Mouse (Mus musculus) layer of hippocampus, postnatal 14 days (tissue): ENCODE measurements around the gene Pno1. TPM values are rescaled to one million over a fixed set of nuclear protein-coding genes. Genes with fewer than 3 reads are reported as not detected.
"Not testable (repeated sequence)": the region's sequence is repeated elsewhere in the genome, so short reads cannot be mapped to it uniquely, and the experiment has no call there.

ENCODE experiments used
- DNase-seq, 2 experiments: peaks; one replicate each; pipeline ENCODE4 v3.0.0; 2021 to 2022; ENCODE audit warnings: low spot score in 2 of 2, mixed read lengths in 1 of 2
- long read RNA-seq, 2 experiments: library from polyadenylated mRNA; stranded (forward); transcript quantifications; one replicate each; pipeline ENCODE4 v2.0.0; 2021
- total RNA-seq, 2 experiments: library from RNA; stranded (reverse); gene quantifications; 2 replicates each; pipeline ENCODE4 v1.2.3; 2021

Gene Pno1
- 10 to 100 TPM; 26.1 to 31.7 TPM for total RNA-seq
- long read RNA-seq, experiment 1, transcript Pno1-201 (7 exons, 1,544 nt) = major isoform, 36 of 38 reads
- long read RNA-seq, experiment 1, partial matches to known transcripts = 2 of 38 reads
- long read RNA-seq, experiment 1, other reads (novel, unspliced or antisense) = 0 of 38 reads
- long read RNA-seq, experiment 2, transcript Pno1-201 (7 exons, 1,544 nt) = major isoform, 60 of 60 reads
- long read RNA-seq, experiment 2, partial matches to known transcripts = 0 of 60 reads
- long read RNA-seq, experiment 2, other reads (novel, unspliced or antisense) = 0 of 60 reads

DNA sequence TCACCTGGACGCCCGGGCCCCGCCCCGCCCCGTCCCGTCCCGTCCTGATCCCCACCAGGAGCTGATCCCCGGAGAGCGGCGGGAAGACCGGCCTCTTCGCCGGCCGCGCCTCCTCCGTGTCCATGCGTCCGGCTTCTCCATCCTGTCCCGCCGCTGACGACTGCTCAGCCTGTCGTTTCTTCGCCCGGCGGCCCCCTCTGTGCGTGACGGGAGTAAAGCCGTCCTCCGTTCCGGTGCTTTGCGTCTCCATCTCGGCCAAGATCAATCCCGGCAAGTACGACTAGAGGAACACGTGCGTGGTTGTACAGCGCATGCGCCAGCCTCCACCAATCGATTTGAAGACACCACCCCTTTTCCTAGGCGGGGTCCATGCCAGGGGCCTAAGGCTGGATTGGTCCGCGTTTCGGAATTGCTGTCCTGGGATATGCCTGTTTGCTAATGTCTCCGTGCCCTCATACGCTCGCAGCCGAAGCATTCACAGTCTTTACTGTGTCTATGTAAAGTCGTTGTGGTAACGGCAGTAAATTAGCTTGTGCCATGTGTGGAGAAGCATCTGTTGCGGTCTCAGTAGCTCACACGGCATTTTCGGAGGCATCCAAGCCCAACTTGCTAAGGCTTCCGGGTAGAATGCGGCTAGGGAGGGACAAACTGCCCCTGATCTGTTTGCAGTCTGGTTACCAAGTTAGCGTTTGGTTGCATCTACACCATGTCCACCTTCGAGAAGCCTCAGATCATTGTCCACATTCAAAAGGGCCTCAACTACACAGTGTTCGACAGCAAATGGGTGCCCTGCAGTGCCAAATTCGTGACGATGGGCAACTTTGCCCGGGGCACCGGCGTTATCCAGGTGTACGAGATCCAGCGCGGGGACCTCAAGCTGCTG is at the start of gene Pno1:
TSS of gene Pno1 (minus strand) at position 311 of the 883 bp plus-strand sequence.
- peak; percentile 98 for DNase-seq

DNA sequence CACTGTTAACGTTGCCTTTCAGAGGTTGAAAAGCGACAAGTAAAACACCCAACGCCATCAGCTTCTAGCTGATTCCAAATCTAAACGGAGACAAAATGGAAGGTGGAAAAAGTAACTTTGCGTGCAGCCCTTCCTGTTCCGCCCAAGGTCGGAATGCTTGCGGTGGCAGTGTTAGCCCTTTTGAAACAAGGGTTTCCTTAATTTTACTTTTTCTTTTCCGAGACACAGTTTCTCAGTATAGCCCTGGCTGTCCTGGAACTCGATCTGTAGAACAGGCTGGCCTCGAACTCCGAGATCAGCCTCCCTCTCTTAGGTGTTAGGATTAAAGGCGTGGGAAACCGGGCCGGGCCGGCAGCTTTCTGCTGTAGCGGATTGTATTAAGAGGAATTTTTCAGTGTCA is 46.5 kb upstream of the Pno1 start:
- DNase-seq = no peak

DNA sequence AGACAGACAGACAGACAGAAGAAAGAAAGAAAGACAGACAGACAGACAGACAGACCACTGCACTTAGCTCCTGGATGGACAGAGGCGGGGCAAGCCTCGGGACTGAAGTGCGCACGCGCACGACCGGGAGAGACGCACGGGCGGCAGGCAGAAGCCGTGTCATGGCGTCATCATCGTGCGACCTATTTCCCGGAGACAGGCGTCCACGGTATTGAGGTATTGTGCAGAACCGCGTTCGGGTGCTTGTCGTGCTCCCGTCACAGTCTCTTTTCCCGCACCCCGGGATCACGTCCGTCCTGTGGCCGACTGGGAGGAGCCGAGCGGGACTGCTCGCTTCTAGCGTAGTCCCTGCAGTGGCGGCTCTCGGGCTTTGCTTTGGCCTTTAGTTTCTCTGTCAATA is 46.1 kb upstream of the Pno1 start, which contains the start of gene C1d:
TSS of gene C1d (plus strand) at position 137 of the 400 bp plus-strand sequence.
- peak; percentile 95 to 97 for DNase-seq

DNA sequence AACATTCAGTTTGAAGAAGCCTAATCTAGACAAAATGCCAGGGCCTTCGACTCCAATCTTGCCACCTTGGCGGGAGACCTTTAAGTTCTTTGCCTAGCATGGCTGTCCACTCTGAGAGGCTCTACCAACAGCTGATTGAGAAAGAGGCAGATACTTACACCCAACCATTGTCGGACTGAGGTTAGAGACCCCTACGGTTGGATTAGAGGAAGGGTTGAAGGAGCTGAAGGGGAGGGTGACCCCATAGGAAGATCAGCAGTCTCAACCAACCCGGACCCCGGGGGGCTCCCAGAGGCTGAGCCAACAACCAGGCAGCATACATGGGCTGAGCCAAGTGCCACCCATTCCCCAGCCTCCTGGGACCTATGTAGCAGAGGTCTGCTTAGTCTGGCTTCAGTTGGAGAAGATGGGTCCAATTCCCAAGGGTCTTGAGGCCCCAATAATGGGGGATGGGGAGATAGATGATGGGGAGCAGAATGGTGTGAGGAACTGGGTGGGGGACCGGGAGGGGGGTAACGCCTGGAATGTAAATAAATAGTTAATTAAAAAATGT is 45.5 kb upstream of the Pno1 start:
- DNase-seq = no peak

DNA sequence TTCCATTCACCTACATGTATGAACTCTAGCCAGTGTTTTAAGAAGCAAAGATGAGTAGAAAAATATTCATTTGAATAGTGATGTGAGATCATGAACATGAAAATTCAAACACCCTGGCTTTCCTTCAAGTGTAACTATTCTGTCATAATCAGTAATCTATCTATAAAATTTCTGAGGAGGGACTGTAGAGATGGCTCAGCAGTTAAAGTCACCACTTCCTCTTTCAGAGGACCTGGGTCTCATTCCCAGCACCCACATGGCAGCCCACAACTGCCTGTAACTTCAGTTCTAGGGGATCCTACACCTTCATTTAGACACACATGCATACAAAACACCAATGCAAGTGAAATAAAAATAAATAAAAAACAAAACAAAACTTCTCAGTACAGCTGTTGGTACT is 37.3 kb upstream of the Pno1 start:
- no peak for DNase-seq

DNA sequence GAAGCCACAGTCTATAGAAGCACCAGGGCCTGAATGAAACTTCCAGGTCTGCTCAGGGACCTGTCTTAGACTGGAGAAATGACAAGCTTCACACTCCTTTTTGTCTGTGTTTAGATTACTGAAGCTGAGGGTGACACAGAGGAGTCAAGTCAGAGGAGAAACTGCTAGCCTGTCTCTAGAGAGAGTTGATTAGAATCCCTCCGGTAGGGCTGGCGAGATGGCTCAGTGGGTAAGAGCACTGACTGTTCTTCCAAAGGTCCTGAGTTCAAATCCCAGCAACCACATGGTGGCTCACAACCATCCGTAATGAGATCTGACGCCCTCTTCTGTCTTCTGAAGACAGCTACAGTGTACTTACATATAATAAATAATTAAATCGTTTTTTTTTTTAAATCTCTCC is 27.2 kb upstream of the Pno1 start:
- not testable (repeated sequence) for DNase-seq

DNA sequence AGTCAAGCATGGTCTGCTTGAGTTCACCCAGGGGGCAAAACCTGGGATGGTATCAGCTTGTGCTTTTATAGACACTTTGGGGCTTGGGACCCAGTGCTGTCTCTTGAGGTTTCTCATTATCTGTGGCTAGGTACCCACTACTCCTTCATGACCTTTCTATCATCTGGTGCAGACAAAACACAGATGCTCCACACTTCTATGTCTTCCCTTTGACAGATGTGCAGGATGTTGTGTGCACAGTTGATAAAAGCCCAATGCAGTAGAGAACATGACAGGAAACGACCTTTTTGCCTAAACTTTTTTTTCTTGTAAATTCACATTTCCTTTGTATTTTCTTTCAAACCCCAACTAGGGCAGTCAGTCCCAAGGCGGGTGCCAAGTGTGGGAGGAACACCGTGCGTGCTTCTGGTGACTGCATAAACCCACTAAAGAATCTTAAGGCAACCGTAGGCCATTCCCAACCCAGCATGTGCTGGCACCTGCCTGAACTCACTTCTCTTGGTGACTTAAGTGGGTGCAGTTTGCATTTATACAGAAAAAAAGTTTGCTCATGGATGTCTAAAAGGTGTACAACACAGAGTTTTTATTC is 25.2 kb upstream of the Pno1 start:
- no peak for DNase-seq

DNA sequence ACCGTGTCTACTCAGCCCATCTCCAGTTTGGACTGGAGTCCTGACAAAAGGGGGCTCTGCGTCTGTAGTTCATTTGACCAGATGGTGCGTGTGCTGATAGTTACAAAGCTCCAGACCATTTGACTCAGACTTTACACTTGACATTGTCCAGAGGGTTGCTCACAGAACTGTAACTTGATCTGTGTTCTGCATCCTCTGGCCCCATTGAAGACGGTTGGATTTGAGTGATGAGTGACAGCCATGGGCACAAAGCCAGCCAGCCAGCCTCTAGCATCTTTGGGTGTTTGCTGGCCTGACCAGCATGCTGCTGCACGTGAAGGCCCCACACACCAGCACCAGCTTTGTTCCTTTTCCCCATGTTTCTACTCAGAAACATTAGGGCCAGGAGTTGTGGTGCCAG is 21.4 kb upstream of the Pno1 start:
- DNase-seq = no peak

DNA sequence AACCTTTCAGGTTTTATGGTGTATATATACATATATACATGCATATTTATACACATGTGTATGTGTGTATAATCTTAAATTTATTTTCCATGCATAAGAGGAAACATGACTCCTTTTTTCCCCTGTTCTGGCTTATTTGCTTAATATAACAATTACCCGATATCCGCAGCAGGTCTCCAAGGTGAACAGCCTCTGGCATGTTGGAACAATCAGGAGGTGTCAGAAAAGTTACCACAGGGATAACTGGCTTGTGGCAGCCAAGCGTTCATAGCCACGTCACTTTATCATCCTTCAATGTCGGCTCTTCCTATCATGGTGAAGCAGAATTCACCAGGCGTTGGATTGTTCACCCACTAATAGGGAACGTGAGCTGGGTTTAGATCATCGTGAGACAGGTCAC is 9.8 kb upstream of the Pno1 start:
- DNase-seq = no peak

DNA sequence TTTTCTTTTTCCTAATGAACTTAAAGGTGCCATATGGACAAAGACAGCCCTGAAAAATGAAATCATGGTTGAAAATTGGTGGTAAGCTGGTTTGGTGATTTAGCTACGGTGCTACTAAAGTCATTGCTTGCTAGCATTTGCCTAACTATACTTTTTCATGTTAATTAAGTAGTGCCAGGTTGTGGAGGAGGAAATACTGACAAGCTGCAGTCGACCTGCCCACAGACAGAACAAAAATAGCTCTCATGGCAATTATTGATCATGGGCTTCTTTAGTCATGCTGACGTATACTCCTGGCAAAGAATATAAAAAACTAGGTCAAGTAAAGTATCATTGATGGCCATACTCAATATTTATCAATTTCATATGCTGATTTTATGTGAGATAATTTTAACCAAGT is 4.1 kb upstream of the Pno1 start:
- DNase-seq = no peak

DNA sequence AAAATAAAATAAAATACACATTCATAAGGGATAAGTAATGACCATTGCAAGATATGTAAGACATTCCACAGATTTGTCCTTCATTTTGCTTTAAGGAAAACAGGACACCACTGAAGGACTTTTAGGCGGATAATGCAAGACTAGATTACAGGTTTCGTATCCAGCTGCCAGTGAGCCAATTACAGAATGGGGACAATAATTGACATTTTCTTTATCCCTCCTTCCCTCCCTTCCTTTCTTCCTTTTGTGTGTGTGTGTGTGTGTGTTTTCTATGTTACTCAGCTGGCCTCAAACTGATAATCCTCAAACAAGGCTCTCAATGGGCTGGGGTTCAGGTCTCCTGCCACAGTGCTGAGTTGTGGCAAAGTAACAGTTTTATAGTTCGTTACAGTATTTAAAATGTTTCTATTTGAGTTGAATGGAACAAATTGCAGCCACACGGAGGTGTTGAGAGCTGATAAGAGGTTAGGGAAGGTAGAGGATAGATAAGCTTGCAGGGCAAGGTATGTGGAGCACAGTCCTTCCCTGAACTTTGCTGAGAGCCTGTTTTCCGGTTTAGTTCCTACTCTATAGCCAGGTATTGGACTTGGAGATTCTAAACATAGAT is 1.6 kb upstream of the Pno1 start:
- DNase-seq = no peak

DNA sequence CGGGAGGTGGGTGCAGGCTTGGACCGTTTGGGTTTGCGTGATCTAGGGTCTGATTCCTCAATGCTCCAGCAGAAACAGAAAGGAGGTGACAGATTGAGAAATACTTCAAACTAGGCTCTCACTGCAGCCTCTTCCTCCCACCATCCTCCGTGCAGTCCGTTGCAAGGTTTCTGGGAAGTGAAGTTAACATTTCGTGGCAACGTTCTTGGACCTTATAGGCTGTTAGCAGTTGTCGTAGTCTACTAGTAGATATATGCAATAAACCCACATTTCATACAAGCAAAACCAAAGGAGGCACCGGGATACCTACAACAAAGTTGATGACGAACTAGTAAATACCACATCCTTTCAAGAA is 750 bp upstream of the Pno1 start:
- no peak for DNase-seq

DNA sequence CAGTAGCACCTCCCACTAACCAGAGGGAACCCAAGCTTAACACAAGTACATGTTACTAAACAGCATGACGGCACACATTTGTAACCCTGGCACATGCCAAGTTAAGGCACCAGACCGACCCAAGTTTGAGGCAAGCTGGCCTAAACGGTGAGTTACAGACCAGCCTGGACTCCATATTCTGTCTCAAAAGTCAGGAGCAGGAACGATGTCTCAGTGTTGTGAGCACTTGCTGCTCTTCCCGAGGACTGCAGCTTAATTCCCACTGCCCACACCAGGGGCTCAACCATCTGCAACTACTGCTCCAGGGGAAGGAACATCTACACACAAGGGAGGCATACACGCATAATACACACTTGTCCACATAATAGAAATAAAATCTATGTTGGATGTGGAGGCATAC is 8.9 kb downstream of the Pno1 start:
- DNase-seq = no peak

DNA sequence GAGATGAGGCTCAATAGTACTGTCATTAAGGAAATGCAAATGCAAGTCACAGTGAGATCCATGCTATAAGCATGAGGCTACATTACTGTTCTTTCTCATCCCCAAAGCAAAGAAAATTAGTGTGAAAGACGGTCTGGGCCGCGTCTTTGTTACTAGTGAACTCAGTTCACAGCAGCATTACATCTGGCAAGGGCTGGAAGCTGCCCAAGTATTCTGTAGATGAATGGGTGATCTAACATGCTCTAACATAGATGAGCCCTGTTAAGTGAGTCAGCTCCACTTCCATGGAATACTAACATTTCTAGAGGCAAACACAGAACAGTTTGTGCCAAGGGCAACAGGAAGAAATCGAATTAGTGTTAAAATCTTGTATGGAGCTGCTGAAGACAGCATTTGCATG is 10.4 kb downstream of the Pno1 start:
- no peak for DNase-seq

DNA sequence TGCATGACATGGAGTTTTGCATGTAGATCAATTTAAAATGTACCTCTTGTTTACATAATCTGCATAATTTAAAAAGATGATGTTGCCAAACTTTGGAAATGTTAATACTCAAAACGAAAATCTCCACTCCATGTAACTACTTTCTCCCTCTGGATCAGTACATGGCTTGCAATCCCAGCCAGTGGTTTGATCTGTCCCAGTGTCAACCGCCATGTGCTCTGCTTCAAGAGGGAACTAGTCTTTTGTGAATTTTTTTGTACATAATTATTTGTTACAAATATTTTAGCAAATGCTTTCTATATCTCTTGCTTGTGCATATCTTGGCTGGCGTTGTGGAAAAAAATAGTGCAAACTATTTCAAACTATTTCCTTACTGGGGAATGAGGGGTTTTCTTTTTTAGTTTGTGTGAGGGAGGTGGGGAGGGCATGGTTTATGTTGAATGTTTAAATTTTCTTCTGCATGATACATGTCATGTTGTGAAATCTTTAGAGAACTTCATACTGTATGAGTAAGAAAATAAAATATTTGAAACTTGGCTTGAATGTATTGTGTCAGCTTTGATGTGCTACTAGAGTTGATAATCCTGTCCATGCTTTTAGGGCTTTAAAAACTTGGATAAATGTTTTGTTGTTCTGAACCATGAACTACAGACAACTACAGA is 11.4 kb downstream of the Pno1 start:
- no peak for DNase-seq

DNA sequence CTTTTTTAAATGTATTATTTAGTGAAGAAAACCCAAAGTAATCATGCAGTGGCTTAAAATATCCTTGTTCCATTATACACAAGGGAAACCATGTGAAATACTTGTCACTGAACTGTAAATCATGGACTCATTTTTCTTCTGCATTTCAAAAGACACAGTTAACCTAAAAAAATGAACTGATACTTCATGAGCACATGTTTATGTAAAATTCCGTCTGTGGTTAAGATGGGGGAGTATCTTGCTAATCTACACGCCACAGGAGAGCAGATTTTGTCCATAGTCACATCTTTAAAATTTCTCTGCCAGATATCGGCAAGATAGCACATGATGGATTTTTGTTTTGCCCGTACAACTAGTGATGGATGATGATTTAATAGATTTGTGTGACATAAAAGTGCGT is 12.2 kb downstream of the Pno1 start:
- no peak for DNase-seq

DNA sequence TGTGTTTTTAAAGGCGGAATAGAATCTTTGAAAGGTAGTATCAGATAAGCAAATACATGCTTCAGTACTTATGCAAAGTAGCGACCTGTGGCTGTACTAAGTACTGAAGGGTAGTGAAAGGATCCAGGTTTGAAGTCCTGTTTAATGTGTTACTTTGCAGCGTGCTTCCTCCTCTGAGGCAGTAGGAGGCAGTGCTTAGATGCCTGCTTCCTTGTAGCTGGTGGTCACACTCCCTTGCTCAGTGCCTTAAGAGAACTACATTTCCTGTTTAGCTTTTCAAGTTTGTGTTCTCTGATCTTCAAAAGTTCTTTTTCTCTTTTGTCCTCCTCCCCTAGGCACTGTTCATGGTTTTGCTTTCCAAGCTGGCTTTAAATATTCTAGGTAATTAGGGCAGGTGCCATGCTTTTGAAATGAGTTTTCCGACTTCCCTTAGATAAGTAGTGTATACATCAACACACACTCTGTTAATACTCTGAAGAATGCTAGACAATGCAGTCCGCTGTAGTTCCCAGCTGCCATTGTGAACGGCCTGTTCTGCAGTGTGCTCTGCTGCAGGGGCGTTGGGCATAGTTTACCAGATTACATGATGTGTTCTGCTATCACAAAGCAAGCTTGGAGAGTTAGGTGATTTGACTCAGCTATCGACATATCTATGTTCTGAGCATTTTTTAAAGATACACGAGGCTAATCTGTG is 19.1 kb downstream of the Pno1 start:
- DNase-seq = no peak

DNA sequence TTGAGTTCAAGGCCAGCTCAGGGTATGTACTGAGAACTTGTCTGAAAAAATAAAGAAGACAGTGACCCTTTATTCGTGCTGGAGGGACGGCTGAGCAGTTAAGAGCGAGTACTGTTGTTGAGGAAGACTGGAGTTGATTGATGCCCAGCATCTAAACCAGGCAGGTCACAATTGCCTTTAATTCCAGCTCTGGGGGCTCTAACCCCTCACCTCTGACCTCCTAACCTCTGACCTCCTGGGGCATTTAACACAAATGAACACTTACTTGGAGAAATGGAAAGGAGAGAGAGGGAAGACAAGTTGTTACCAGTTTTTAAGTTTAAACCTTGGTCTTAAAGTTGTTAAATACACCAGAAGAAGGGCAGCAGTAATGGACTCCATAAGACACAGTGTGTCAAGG is 22.6 kb downstream of the Pno1 start:
- DNase-seq = no peak

DNA sequence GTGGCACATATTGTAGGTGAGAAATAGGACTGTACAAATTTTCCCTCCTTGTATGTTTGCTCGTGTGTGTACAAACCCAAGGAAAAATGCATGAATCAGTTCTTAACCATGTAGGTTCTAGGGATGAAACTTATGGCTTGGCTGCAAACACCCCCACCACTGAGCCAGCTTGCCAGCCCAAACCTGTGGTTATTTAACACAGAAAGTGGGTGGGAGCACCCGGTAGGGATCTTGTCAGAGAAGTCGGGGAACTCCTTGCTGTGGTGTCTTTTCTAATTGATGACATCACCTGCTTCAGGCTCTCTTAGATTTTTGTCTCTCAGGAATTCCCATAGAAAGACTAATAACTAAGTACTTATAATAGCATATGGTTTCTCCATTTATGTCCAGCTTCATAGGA is 23.7 kb downstream of the Pno1 start:
- DNase-seq = no peak

DNA sequence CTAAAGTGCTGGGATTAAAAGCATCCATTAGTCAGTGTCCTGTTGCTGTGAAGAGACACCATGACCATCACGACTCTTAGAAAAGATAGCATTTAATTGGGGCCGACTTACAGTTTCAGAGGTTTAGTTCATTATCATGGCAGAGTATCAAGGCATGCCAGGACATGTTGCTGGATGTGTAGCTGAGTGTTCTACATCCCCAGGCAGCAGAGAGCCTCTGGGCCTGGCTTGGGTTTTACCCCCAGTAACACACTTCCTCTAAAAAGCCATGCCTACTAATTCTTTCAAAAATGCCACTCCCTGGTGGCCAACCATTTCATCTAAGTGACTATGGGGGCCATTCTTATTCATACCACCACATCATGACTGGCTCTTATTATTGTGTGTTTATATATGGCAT is 28.2 kb downstream of the Pno1 start:
- DNase-seq = no peak
